ENCODE assay signal across 12 mouse cellular contexts in the genomic region with DNA sequence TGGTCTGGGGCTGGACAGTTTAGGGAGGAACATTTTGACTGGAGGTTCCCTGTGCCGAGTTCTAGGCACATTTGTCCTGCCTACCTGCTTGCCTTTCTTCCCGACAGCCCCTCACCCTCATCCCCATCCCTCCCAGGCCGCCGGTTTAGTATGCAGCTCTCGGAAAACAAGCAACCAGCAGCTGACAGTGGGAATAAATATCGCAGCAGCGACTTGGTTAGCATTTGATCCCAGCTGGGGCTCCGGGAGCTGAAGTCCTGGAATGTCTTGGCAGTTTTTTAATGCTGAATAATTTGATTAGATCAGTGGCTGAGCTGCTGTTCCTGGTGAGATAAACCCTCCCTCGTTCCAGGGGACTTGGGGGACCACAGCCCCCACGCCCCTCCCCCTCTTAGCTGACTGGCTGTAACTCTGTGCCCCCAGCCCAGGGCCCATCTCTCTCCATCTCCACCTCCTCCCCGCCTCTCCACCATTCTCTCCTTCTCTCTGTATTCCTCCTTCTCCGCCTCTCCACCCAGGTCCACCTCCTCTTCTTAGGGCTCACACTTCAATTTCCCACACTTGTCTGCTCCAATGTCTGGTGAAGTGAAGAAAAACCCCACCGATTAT. TPM values are rescaled to one million over a fixed set of nuclear protein-coding genes. Genes with fewer than 3 reads are reported as not detected.
DNase-seq lines count a peak whose midpoint lies in the region; ATAC-seq and TF ChIP-seq lines count a peak whose summit lies in the region.
"Had no signal": no experiment of that assay in that cellular context is flagged by ENCODE, and none has a peak within 500 bp of the region (broad histone marks: within the 10 kb centered on the region; RNA-seq: fewer than 3 reads in every experiment).

No protein-coding gene starts in this region.

- intact Hi-C loops in heart, adult 2 months (cut with DNase I): no loop called here
- intact Hi-C loops in heart, postnatal 14 days (cut with DNase I): no loop called here

- peak in 1 of 2 experiments; percentile 22 for DNase-seq in heart, adult 2 months
- no peak for DNase-seq in heart, postnatal 14 days
- DNase-seq in neural tube, embryonic 11.5 days (ENCODE audit: low spot score): peak; percentile 38
- DNase-seq in neural tube, embryonic 10.5 days (ENCODE audit: extremely low spot score, low spot score): no peak
- DNase-seq in limb, embryonic 14.5 days (ENCODE audit: low spot score): peak; percentile 46
- DNase-seq in cerebellum, postnatal 25 days: no peak
- no peak for DNase-seq in urinary bladder, adult 18-20 months (ENCODE audit: low spot score in 2 of 2)
- DNase-seq in thymus, postnatal 36 days: no peak
- DNase-seq: cerebellum, adult 18-20 months; layer of hippocampus, postnatal 36 days had no signal

- no peaks in the 10 kb centered on the region for H3K27me3 ChIP-seq in heart, adult 2 months (ENCODE audit: control insufficient read depth, insufficient read depth, low read length)
- peaks cover 11% of the 10 kb centered on the region for H3K27me3 ChIP-seq in neural tube, embryonic 11.5 days (ENCODE audit: control insufficient read depth, insufficient read depth, low read length)
- peaks cover 28% of the 10 kb centered on the region for H3K27me3 ChIP-seq in limb, embryonic 14.5 days (ENCODE audit: control insufficient read depth, insufficient read depth, low read length)

- TF ChIP-seq EP300 in heart, adult 2 months (IDR thresholded peaks at IDR 0.05; ENCODE audit: insufficient read depth, low read depth, low read length): no peak

- H3K4me2 ChIP-seq in neural tube, embryonic 11.5 days (ENCODE audit: low read depth): no peak overlapping the region
- no peak overlapping the region for H3K4me2 ChIP-seq in limb, embryonic 14.5 days (replicated peaks; ENCODE audit: low read depth, low read length, severe bottlenecking)

- no peak for ATAC-seq in neural tube, embryonic 11.5 days (ENCODE audit: insufficient read depth, low FRiP score, low TSS enrichment)
- ATAC-seq in limb, embryonic 14.5 days (ENCODE audit: low FRiP score, low read depth): no peak; the same call in 1 of the 2 replicates

- no peak for TF ChIP-seq POLR2A in heart, adult 2 months (IDR thresholded peaks at IDR 0.05; ENCODE audit: insufficient read depth, low read depth, low read length)
- TF ChIP-seq POLR2A in limb, embryonic 14.5 days (IDR thresholded peaks at IDR 0.05; ENCODE audit: borderline replicate concordance, extremely low read depth, insufficient read depth, insufficient read length): no peak

- H3K9me3 ChIP-seq in neural tube, embryonic 11.5 days (ENCODE audit: control insufficient read depth, low read length): no peaks in the 10 kb centered on the region
- no peaks in the 10 kb centered on the region for H3K9me3 ChIP-seq in limb, embryonic 14.5 days (ENCODE audit: control insufficient read depth, low read length)
- H3K9me3 ChIP-seq: megakaryocyte, embryonic 14.5 days had no signal

- WGBS in heart, adult 2 months: 35% methylated on average over 13 of the region's 13 CpGs
- WGBS in neural tube, embryonic 11.5 days: 15% methylated on average over 13 of the region's 13 CpGs
- 16% methylated on average over 13 of the region's 13 CpGs for WGBS in limb, embryonic 14.5 days

- H3K36me3 ChIP-seq in heart, adult 2 months (ENCODE audit: control insufficient read depth, insufficient read depth, low read length): no peaks in the 10 kb centered on the region
- H3K36me3 ChIP-seq in neural tube, embryonic 11.5 days (ENCODE audit: control insufficient read depth, insufficient read depth, low read length): no peaks in the 10 kb centered on the region
- H3K36me3 ChIP-seq in limb, embryonic 14.5 days (ENCODE audit: control insufficient read depth, insufficient read depth, low read length): no peaks in the 10 kb centered on the region

- H3K9ac ChIP-seq in heart, adult 2 months (ENCODE audit: low read depth, low read length): no peak overlapping the region
- H3K9ac ChIP-seq in neural tube, embryonic 11.5 days (ENCODE audit: low read length): peak overlapping the region; percentile 10; the same call in 1 of the 2 replicates
- no peak overlapping the region for H3K9ac ChIP-seq in limb, embryonic 14.5 days (ENCODE audit: low read depth, low read length, severe bottlenecking)

- peak overlapping the region; percentile 23; the same call in 1 of the 2 replicates for H3K27ac ChIP-seq in heart, adult 2 months
- H3K27ac ChIP-seq in neural tube, embryonic 11.5 days (ENCODE audit: low read depth, low read length): 0 out of 2 replicates have a peak overlapping the region, but pooled peaks have one; percentile 39
- H3K27ac ChIP-seq in limb, embryonic 14.5 days (replicated peaks; ENCODE audit: low read depth, low read length): no peak overlapping the region

- no peaks in the 10 kb centered on the region for H3K79me2 ChIP-seq in heart, adult 2 months (replicated peaks; ENCODE audit: control insufficient read depth, insufficient read depth, low read length)

- no peak for TF ChIP-seq CTCF in heart, adult 2 months (IDR thresholded peaks at IDR 0.05)

- no peak overlapping the region for H3K4me3 ChIP-seq in heart, adult 2 months
- no peak overlapping the region for H3K4me3 ChIP-seq in neural tube, embryonic 11.5 days (ENCODE audit: low read depth, low read length)
- H3K4me3 ChIP-seq in limb, embryonic 14.5 days (replicated peaks; ENCODE audit: low read length): no peak overlapping the region
- H3K4me3 ChIP-seq: megakaryocyte, embryonic 14.5 days had no signal

- H3K4me1 ChIP-seq in heart, adult 2 months (ENCODE audit: control insufficient read depth, insufficient read depth, low read length): no peaks in the 10 kb centered on the region
- H3K4me1 ChIP-seq in neural tube, embryonic 11.5 days (ENCODE audit: control insufficient read depth, insufficient read depth, low read length): peaks cover 10% of the 10 kb centered on the region
- peaks cover 10% of the 10 kb centered on the region for H3K4me1 ChIP-seq in limb, embryonic 14.5 days (ENCODE audit: control insufficient read depth, insufficient read depth, low read length)
- H3K4me1 ChIP-seq: megakaryocyte, embryonic 14.5 days had no signal

RNA-seq across cellular contexts. Expression of gene Gm26897, which starts 8.7 kb away (rescaled TPM):
- total RNA-seq in heart, adult 2 months (2021): not detected
- polyA plus RNA-seq in heart, adult 2 months (2012; rRNA removed): not detected in 2 replicates
- not detected for total RNA-seq in heart, postnatal 14 days (2021)
- polyA plus RNA-seq in neural tube, embryonic 11.5 days (2014; fragmentation: Nextera tagmentation; extraction: Ambion mirVana): not detected in 2 replicates
- not detected in 2 replicates for polyA plus RNA-seq in limb, embryonic 14.5 days (2012; rRNA removed)
- not detected in 2 replicates for polyA plus RNA-seq in limb, embryonic 14.5 days (2014; fragmentation: Nextera tagmentation; extraction: Ambion mirVana)
- total RNA-seq: layer of hippocampus, postnatal 36 days had no signal
- polyA plus RNA-seq: urinary bladder, adult 2 months had no signal

Comparison
In these comparisons a context has a peak if more than half of its experiments do, and no peak if none do; other contexts are left out.
1. DNase-seq: peak in neural tube, embryonic 11.5 days (single experiment) and limb, embryonic 14.5 days (single experiment); none in heart, postnatal 14 days (0 of 2), neural tube, embryonic 10.5 days (single experiment), cerebellum, postnatal 25 days (0 of 2), urinary bladder, adult 18-20 months (0 of 2) and thymus, postnatal 36 days (0 of 2).